Mouse (Mus musculus) brain, embryonic 14.5 days (tissue): ENCODE data around the gene Mrps15. TPM values are rescaled to one million over a fixed set of nuclear protein-coding genes. Genes with fewer than 3 reads are reported as not detected.

Experiments
- DNase-seq: peaks from one replicate; pipeline ENCODE4 v3.0.0-alpha.2; 2011; ENCODE audit warnings: low read depth
- CTCF ChIP-seq: fragments of 200-500 bp; IDR thresholded peaks from 2 replicates; pipeline ENCODE4 v1.5.1; 2012; ENCODE audit warnings: inconsistent platforms, mild to moderate bottlenecking, moderate library complexity, borderline replicate concordance; ENCODE audit not compliant: insufficient read depth, insufficient read length; ENCODE audit errors: extremely low read depth
- POLR2A ChIP-seq: fragments of 200-500 bp; IDR thresholded peaks from 2 replicates; pipeline ENCODE4 v1.6.1; 2012; ENCODE audit warnings: mild to moderate bottlenecking, inconsistent platforms, borderline replicate concordance; ENCODE audit not compliant: poor library complexity, insufficient read depth, insufficient read length, severe bottlenecking; ENCODE audit errors: extremely low read depth
- polyA plus RNA-seq: library from polyadenylated mRNA; depleted of rRNA; stranded (reverse); fragments of >200 nt; gene quantifications from 2 replicates; pipeline ENCODE4 v1.2.3, GENCODE M21; 2012; rRNA removed

The Mrps15 gene
- 66.2 and 70.9 TPM in 2 replicates for polyA plus RNA-seq

DNA sequence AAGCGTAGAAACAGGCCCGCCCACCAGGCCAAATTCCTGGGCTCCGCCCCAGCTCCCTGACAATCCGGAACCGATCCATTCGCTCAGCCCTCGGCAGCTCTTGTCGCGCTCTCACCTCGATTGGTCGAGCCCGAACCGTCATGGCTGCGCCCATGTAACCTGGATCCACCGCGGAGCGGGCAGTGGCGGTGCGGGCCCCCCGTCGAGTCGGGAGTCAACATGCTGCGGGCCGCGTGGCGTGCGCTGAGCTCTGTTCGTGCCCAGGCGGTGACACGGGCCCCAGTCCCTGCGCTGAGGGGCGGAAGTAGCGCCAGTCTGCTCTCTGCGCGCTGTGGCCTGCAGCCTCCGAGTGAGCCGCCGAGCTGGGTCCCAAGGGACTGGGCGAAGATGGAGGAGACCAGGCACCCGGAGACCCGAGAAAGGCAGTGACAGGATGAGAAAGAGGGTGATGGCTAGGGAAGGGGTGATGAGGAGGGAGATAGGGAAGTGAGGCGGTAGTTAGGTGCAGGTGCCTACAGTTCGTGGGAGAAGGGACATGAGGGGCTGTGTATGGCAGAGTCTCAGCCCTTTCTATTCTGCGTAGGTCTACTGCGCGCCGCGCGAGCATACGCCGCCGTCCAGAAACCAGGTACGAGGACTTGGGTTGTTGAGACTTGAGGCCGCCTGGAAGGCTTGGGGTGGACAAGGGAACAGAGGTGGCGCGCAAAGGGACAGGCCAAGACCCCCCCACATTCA is at the start of gene Mrps15:
TSS of gene Mrps15 (plus strand) at position 75 of the 735 bp plus-strand sequence.
- peak; percentile 96 for DNase-seq
- TF ChIP-seq POLR2A (0 out of 2 replicates have a peak, but pooled peaks have one; percentile 50), CTCF (no peak)

GRCm38 (mm10) chr4:125997826-125998225 is 48.9 kb upstream of the Mrps15 start:
- no peak for DNase-seq

DNA sequence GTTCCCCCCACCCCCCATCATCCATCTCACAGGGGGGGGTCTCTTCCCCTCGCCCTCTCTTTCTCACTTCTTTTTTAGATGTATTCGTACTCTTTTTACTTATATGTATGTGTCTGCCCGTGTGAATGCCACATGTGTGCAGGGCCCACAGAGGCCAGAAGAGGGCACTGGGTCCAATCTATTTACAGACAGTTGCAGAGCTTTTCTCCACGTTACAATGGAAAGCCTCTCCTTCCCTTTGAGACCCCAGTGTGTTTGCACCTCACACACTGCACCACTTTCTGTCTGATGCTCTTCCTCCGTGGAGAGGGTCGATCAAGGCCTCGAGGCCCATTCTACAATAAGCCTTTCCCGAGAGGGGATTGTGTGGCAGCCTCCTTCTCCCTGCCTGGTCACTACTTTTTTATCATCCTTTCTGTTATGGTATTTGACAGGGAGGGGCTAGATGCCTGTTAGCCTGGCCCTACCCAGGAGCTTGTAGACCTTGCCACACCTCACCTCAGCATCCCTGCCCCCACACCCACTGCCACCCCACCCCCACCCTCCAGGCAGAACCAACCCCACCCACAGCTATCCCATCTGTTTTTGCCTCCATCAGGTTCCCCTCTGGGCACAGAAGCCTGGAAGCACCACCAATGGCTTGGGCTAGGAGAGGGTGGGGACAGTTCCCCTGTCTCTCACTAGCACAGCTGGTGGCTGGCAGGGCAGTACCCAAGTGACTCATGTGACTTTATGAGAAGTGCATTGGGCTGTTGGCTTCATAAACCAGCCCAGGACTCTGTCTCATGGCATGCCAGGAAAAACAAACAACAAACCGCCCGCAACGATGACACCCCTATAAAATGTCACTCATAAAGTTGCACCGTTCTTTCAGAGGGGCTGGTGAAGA is 45.2 kb upstream of the Mrps15 start:
- no peak for DNase-seq
- TF ChIP-seq POLR2A (no peak), CTCF (no peak)

More at GRCm38 (mm10) chr4:125997826-125998225, 48.9 kb upstream of the Mrps15 start:
- no peak for TF ChIP-seq POLR2A
- no peak for TF ChIP-seq CTCF

DNA sequence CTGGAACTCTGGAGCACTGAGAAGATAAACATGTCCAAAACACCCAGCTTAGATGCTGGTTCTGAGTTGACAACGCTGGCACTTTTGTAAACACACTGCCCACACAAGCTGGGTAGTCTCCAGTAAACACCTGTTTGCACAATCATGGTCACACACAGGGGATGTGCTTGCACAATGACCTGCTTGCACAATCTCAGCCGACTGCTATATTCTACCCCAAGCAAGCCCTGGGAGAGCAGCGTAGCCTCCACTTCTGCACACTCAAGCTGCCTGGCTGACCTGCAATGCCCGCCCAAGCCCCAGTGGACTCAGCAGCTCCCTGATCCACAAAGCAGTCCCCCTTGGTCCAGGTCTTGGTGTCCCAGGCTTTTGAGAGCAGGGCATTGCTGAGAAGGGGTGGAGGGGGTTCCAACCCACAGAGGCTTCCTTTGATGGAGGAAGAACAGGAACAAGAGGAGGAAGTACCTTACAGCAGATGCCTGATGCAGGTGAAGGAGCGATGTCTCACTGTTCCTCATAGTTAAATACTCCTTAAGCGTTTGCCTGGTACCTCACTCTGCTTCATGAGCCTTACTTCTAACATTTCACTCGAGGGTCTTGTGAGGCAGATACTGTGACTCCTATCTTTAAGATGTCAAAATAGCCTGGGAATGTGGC is 28.9 kb upstream of the Mrps15 start:
- no peak for DNase-seq
- TF ChIP-seq POLR2A = no peak
- no peak for TF ChIP-seq CTCF

GRCm38 (mm10) chr4:126018966-126019538 is 27.7 kb upstream of the Mrps15 start:
- DNase-seq = no peak
- TF ChIP-seq POLR2A = no peak
- TF ChIP-seq CTCF = no peak

GRCm38 (mm10) chr4:126024303-126024900 is 22.3 kb upstream of the Mrps15 start, which contains the start of gene Csf3r:
Gene Csf3r, plus strand, starts transcription at chr4:126024550.
- no peak for TF ChIP-seq CTCF
- TF ChIP-seq POLR2A = no peak
- DNase-seq = no peak

DNA sequence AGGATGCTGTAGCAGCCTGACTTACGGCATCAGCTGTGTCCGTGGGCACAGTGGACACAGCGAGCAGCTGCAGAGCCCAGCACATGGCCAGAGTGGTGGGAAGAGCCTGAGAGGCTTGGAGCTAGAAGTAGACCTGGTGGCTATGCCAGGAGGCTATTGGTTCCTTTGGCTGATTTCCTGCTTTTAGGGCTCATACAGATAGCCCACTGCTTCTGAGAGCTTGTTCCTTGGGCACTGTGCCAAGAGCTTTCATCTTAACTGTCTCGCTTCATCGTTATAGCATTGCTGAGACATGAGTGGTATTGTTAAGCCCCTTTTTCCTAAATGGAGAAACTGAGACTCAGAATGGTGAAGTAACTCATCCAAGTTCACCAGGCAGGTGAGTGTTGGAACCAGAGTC is 20.9 kb upstream of the Mrps15 start:
- TF ChIP-seq CTCF = no peak
- TF ChIP-seq POLR2A = no peak

DNA sequence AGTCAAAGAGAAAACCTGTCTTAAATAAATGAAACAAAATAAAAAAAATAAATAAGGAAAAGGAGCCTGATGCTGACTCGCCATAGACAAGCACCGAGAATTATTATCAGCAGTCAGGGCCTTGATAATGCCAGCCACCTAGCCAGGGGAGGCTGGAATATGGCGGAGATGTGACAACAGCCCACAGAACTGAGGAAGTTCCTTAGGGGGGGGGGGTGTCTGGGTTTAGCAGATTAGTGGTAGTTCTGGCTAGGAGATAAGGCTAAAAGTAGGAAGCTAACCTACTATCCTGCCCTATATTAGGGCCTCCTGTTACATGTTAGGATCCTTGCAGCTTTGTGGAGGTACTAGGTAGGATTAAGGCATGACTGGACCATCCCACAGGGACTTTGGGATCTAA is 18.7 kb upstream of the Mrps15 start:
- TF ChIP-seq CTCF (no peak), POLR2A (no peak)
- DNase-seq = no peak

More for the DNA sequence above, 20.9 kb upstream of the Mrps15 start:
- peak; percentile 15 for DNase-seq

DNA sequence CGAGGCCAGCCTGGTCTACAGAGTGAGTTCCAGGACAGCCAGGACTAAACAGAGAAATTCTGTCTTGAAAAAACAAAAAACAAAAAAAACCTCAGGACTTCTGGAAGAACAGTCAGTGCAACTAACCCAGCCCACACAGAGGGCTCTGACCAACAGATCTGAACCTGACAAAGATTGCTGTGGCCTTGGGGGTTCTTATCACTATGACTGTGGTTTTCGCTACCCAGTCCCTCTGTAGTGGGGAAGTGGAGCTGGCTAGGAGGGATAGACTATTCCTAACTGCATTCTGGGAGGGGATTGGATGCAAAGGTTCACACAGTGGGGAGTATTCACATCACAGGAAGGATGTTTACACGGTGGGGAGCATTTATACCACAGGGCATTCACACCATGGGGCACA is 17.7 kb upstream of the Mrps15 start:
- DNase-seq = no peak
- TF ChIP-seq POLR2A (no peak), CTCF (no peak)

GRCm38 (mm10) chr4:126030705-126031104 is 16.0 kb upstream of the Mrps15 start:
- no peak for DNase-seq
- TF ChIP-seq CTCF = no peak
- no peak for TF ChIP-seq POLR2A

DNA sequence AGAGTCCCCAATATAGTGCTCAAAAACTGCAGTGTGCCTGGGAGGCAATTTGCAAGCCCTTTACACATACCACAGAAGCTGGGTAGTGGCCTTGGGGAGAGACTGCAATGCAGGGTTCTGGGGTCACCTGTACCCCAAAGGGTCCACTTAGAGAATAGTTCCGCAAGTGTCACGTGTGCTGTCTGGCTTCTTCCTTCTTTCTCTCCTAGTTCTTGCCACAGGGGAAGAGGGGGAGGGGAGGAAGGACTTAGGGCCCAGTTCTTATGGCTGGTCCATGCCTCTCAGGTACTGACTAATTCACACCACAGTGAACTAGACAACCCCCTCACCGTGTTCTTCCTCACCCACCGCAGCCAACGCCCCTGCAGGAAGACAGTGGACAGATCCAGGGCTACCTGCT is 11.3 kb upstream of the Mrps15 start:
- no peak for TF ChIP-seq CTCF
- no peak for TF ChIP-seq POLR2A
- DNase-seq = no peak

DNA sequence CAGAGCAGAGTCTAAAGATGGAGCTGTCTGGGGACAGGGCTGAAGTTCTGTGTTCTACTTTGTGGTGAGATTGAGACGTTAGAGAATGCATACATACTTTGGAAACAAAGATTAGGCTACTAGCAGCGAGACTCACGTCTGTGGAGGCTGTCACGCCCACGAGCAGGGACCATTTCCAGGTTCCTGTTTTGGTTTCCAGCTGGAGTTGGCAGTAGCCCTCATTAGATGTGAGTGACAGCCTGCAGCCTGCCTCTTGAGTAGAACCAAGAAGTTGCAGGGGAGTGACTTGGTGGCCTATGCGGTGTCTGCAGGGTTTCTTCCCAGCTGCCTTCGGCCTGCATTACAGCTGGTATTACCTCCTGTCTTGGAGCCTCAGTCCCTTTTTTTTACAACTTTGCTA is 4.9 kb downstream of the Mrps15 start:
- TF ChIP-seq CTCF (no peak), POLR2A (no peak)
- peak; percentile 13 for DNase-seq
